Mouse (Mus musculus) liver, embryonic 14.5 days (tissue): ENCODE data around the gene Zrsr1. TPM values are rescaled to one million over a fixed set of nuclear protein-coding genes. Genes with fewer than 3 reads are reported as not detected.

Source experiments
- ATAC-seq: fragments of 200-750 bp; cut with Nextera tagmentation; 2 replicates; pipeline ENCODE4 v1.8.0; 2017; ENCODE audit warnings: moderate number of reproducible peaks, mild to moderate bottlenecking, moderate library complexity; ENCODE audit not compliant: insufficient read depth
- DNase-seq, 3 experiments: peaks; one replicate each; pipeline ENCODE4 v3.0.0-alpha.2; 2012 to 2013; ENCODE audit warnings: low read depth in 3 of 3, low spot score in 3 of 3
- H3K27ac ChIP-seq: fragments of 300-500 bp; sonication (generic); 2 replicates; pipeline ENCODE4 v1.5.1; 2014; ENCODE audit warnings: moderate library complexity, mild to moderate bottlenecking, control low read depth, inconsistent platforms
- H3K27me3 ChIP-seq: fragments of 300-500 bp; sonication (generic); 2 replicates; pipeline ENCODE4 v1.6.1; 2014; ENCODE audit warnings: mild to moderate bottlenecking, low read length, moderate library complexity; ENCODE audit not compliant: control insufficient read depth, insufficient read depth
- H3K36me3 ChIP-seq: fragments of 300-500 bp; sonication (generic); replicated peaks from 2 replicates; pipeline ENCODE4 v1.6.1; 2014; ENCODE audit warnings: low read depth; ENCODE audit not compliant: control insufficient read depth, insufficient read depth
- H3K4me1 ChIP-seq, 2 experiments: fragments of 200-500 bp in 1 of 2; fragments of 300-500 bp in 1 of 2; sonication (generic) in 1 of 2; replicated peaks; 2 replicates each; pipeline ENCODE4 v1.6.1; 2012 to 2014; ENCODE audit warnings: antibody characterized with exemption in 1 of 2, inconsistent platforms in 1 of 2, low read length in 1 of 2; ENCODE audit not compliant: control insufficient read depth in 2 of 2, insufficient read depth in 2 of 2
- H3K4me2 ChIP-seq: fragments of 300-500 bp; sonication (generic); 2 replicates; pipeline ENCODE4 v1.6.1; 2014; ENCODE audit warnings: low read depth, mild to moderate bottlenecking, control low read depth, moderate library complexity
- H3K4me3 ChIP-seq, 2 experiments: fragments of 200-500 bp in 1 of 2; fragments of 300-500 bp in 1 of 2; sonication (generic) in 1 of 2; 2 replicates each; pipeline ENCODE4 v1.5.1; 2012 to 2014; ENCODE audit warnings: low read depth in 2 of 2, low read length in 2 of 2, mild to moderate bottlenecking in 2 of 2, control low read depth in 1 of 2, inconsistent platforms in 1 of 2, moderate library complexity in 1 of 2; ENCODE audit not compliant: insufficient read depth in 1 of 2
- H3K9ac ChIP-seq: fragments of 300-500 bp; sonication (generic); replicated peaks from 2 replicates; pipeline ENCODE4 v1.6.1; 2014; ENCODE audit warnings: mild to moderate bottlenecking, control low read depth, moderate library complexity
- H3K9me3 ChIP-seq: fragments of 300-500 bp; sonication (generic); 2 replicates; pipeline ENCODE4 v1.6.1; 2016; ENCODE audit warnings: low read length, mixed read lengths; ENCODE audit not compliant: control insufficient read depth
- CTCF ChIP-seq: IDR thresholded peaks from 2 replicates; pipeline ENCODE4 v1.5.1; 2016; ENCODE audit warnings: antibody characterized with exemption, low read depth, control low read depth
- EP300 ChIP-seq: IDR thresholded peaks from 2 replicates; pipeline ENCODE4 v1.6.1; 2016; ENCODE audit warnings: antibody characterized with exemption, low read depth
- WGBS: fragments of 180-500 bp; shearing (Covaris S2); extraction: QIAGEN DNeasy Blood & Tissue Kit; methylation state at CpG from one replicate; pipeline ENCODE4 v1.1.7; 2014; ENCODE audit not compliant: insufficient replicate concordance; 5-methylcytosine and 5-hydroxymethylcytosine counted together
- polyA plus RNA-seq, 2 experiments: library from polyadenylated mRNA; depleted of rRNA in 1 of 2; stranded (reverse) in 1 of 2; unstranded in 1 of 2; fragments of >200 nt; fragmentation: Nextera tagmentation in 1 of 2; extraction: Ambion mirVana in 1 of 2; gene quantifications; 2 replicates each; pipeline versions ENCODE4 v1.2.1 to v1.2.3; 2012 to 2014

The Zrsr1 gene
- polyA plus RNA-seq (2012; rRNA removed): 6.2 and 12.6 TPM in 2 replicates
- polyA plus RNA-seq (2014; fragmentation: Nextera tagmentation; extraction: Ambion mirVana): 1.8 and 2.3 TPM in 2 replicates

DNA sequence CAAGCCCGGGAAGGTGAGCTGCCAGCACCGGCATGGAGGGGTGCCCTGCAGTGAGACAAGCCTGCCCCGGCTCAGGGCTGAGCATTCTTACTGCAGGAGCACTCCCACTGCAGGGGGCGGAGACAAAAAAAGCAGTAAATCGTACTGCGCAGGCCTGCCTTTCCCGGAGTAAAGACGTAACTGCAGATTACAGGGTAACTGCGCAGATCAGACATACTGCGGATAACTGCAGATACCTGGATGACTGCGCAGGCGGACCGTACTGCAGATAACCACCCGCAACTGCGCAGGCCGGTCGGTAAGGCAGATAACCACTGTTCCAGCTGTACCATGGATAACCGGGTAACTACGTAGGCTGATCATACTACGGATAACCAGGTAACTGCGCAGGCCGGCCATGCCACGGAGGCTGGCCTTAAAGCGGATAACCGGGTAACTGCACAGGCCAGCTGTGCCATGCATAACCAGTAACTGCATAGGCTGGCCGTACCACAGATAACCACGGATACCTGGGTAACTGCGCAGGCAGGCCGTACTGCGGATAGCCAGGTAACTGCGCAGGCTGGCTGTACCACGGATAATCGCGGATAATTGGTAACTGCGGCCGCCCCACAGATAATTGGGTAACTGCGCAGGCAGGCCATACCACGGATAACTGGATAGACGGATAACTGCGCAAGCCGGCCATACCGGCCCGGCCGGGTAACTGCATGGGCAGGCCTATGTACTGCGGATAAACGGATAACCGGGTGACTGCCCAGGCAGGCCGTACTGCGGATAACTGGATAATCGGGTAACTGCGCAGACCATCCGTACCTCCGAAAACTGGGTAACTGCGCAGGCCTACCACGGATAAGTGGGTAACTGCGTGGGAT lies at the start of gene Zrsr1:
Gene Zrsr1 (plus strand): TSS at position 171 of the 875 bp plus-strand sequence.
- TF ChIP-seq CTCF: peak; percentile 21; the same call in 1 of the 2 replicates
- peak; percentile 87 for TF ChIP-seq EP300
- Histone ChIP-seq H3K27ac (peak within 1 kb of the TSS; percentile 93), H3K36me3 (peaks cover 4% of the 10 kb centered on the region; the same call in 1 of the 2 replicates), H3K27me3 (no peaks in the 10 kb centered on the region), H3K9me3 (no peaks in the 10 kb centered on the region), H3K4me3 (peak within 1 kb of the TSS; percentile 76 to 97), H3K4me2 (peak within 1 kb of the TSS; percentile 71), H3K9ac (peak within 1 kb of the TSS; percentile 83), H3K4me1 (peaks cover 2 to 8% of the 10 kb centered on the region in 2 experiments; a peak in 2 of 4 replicates)
- WGBS: 46% methylated on average over 56 of the region's 56 CpGs
- DNase-seq (peak; percentile 80 to 82 (median 81)), ATAC-seq (peak; percentile 86)

GRCm38 (mm10) chr11:22922546-22922945 lies 49.3 kb upstream of the Zrsr1 start:
- WGBS: 49% methylated on average over 2 of the region's 2 CpGs
- DNase-seq: no peak

DNA sequence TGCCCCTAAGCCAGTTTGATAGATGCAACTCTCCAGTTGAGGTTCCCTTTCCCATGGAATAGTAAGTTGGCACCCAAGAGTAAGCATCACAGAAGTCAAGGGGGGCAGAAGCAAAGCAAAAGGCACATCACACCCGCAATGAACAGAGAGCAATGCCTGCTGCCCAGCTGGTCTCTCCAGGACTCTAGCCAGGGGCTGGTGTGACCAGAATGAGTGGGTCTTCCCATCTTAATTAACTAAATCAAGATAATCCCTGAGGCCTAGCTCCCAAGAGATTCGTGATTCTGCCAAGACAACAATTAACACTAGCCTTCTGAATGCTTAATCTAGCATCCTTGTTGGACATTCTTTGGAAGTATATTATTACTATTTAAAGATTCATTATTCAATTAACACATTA lies 48.2 kb upstream of the Zrsr1 start:
- ATAC-seq (no peak), DNase-seq (no peak)
- no peaks in the 10 kb centered on the region for H3K9me3 ChIP-seq
- 71% methylated on average over 2 of the region's 2 CpGs for WGBS
- H3K36me3 ChIP-seq: no peaks in the 10 kb centered on the region
- TF ChIP-seq CTCF: no peak
- TF ChIP-seq EP300: no peak
- H3K4me1 ChIP-seq: peaks cover 0 to 2% of the 10 kb centered on the region in 2 experiments; a peak in 1 of 4 replicates
- no peak overlapping the region for H3K4me2 ChIP-seq
- H3K4me3 ChIP-seq: no peak overlapping the region
- no peak overlapping the region for H3K27ac ChIP-seq
- H3K27me3 ChIP-seq: no peaks in the 10 kb centered on the region
- H3K9ac ChIP-seq: no peak overlapping the region

More at GRCm38 (mm10) chr11:22922546-22922945, 49.3 kb upstream of the Zrsr1 start:
- Histone ChIP-seq H3K4me3 (no peak overlapping the region), H3K27ac (no peak overlapping the region), H3K9me3 (no peaks in the 10 kb centered on the region), H3K36me3 (no peaks in the 10 kb centered on the region), H3K9ac (no peak overlapping the region), H3K4me2 (no peak overlapping the region), H3K4me1 (peaks cover 0 to 5% of the 10 kb centered on the region in 2 experiments; a peak in 1 of 4 replicates), H3K27me3 (no peaks in the 10 kb centered on the region)
- no peak for ATAC-seq
- no peak for TF ChIP-seq CTCF

- H3K4me1 ChIP-seq: peaks cover 7 to 27% of the 10 kb centered on the region in 2 experiments; a peak in 3 of 4 replicates
- no peaks in the 10 kb centered on the region for H3K36me3 ChIP-seq
- DNase-seq: no peak
- no peaks in the 10 kb centered on the region for H3K27me3 ChIP-seq
- H3K9me3 ChIP-seq: no peaks in the 10 kb centered on the region
- no peak overlapping the region for H3K4me3 ChIP-seq
- WGBS: 23% methylated on average over 8 of the region's 8 CpGs
- no peak for ATAC-seq
- no peak for TF ChIP-seq CTCF
- no peak for TF ChIP-seq EP300
- no peak overlapping the region for H3K4me2 ChIP-seq
- H3K27ac ChIP-seq: no peak overlapping the region
- H3K9ac ChIP-seq: no peak overlapping the region
These were observed 43.1 kb upstream of the Zrsr1 start for GRCm38 (mm10) chr11:22928586-22929169.

GRCm38 (mm10) chr11:22930129-22930528 lies 41.7 kb upstream of the Zrsr1 start:
- H3K4me2 ChIP-seq: no peak overlapping the region
- H3K27ac ChIP-seq: no peak overlapping the region
- DNase-seq (no peak), ATAC-seq (no peak)
- no peaks in the 10 kb centered on the region for H3K36me3 ChIP-seq
- no peaks in the 10 kb centered on the region for H3K9me3 ChIP-seq
- H3K27me3 ChIP-seq: no peaks in the 10 kb centered on the region
- H3K4me1 ChIP-seq: peaks cover 7 to 27% of the 10 kb centered on the region in 2 experiments; a peak in 3 of 4 replicates
- no peak overlapping the region for H3K4me3 ChIP-seq
- no peak for TF ChIP-seq EP300
- no peak for TF ChIP-seq CTCF
- H3K9ac ChIP-seq: no peak overlapping the region
- 43% methylated on average over 2 of the region's 2 CpGs for WGBS
